Mouse (Mus musculus): Measurements from ENCODE around the gene Rbm38. TPM values are rescaled to one million over a fixed set of nuclear protein-coding genes. Genes with fewer than 3 reads are reported as not detected.

Gene Rbm38
- 13.7 and 24.2 TPM in 2 replicates for polyA plus RNA-seq (2015; fragmentation: Nextera tagmentation; extraction: Ambion mirVana)

DNA sequence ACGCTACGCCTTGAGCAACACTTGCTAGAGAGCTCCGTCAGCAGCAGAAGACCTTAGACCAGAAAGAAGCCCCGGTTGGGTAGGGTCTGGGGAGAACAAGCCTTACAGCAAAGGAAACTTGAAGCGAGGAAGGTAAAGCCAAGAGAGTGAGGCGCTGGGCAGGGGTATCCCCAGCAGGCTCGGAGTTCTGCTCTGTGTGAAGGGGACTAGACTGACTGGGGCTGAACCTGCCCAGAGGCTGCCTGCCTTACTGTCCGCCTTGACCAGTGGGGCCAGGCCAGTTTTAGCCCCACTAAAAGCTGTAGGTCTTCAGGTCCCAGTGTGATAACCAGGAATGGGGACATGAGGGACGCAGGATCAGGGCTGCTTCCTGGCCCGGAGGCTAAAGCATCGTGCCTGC, at the start of gene Rbm38:
TSS of gene Rbm38 (plus strand) at position 69 of the 400 bp plus-strand sequence.

DNA sequence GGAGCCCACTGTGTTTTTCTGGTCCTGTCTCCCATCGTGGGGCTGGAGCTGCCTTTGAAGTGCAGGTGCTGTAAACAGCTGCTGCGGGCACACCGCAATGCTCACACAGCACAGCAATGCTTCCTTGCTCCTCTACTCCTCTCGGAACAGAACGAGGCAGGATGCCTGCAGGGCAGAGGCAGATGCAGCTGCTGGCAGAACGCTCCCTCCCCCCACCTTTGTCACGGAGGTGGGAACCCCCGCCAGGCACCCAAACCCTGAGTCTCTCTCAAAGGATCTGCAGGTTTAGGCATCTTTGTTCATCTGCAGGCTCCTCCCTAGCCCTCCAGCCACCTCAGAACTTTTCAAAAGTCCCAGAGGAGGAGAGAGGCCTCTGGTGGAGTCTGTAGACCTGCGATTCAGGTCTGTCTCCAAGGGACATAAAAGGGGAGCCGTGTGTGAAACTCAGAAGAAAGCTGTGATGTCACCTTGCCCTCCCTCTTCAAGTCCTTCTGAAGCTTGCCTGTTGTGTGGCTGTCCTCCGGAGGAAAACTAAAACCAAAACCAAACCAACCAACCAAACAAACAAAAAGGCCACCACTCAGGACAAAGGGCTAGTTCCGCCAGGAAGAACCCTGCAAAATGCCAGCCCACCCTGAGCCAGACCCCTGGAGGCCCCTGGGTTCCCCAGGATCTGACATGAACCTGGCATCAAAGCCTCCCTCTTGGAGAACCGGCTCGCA, 42.7 kb upstream of the Rbm38 start, which contains the start of gene Spo11:
TSS of gene Spo11 (plus strand) at position 292 of the 722 bp plus-strand sequence.

GRCm38 (mm10) chr2:172999630-173000284, 20.5 kb upstream of the Rbm38 start, which contains the start of gene Rae1:
Gene Rae1 (plus strand): TSS chr2:173000117.

Other genes starting within 250 kb of the Rbm38 start
- 5.5 and 12.7 TPM in 2 replicates for gene Bmp7, start 80.2 kb upstream of the Rbm38 start, polyA plus RNA-seq (2015; fragmentation: Nextera tagmentation; extraction: Ambion mirVana)
- gene Spo11, start 42.8 kb upstream of the Rbm38 start, polyA plus RNA-seq (2015; fragmentation: Nextera tagmentation; extraction: Ambion mirVana) = 0.12 TPM in 1 of 2 replicates, not detected in the other
- gene Rae1, start 20.4 kb upstream of the Rbm38 start, polyA plus RNA-seq (2015; fragmentation: Nextera tagmentation; extraction: Ambion mirVana) = 56.2 and 84.8 TPM in 2 replicates
- gene Ctcfl, start 99.0 kb downstream of the Rbm38 start, polyA plus RNA-seq (2015; fragmentation: Nextera tagmentation; extraction: Ambion mirVana) = not detected in 2 replicates
- gene Pck1, start 132.6 kb downstream of the Rbm38 start, polyA plus RNA-seq (2015; fragmentation: Nextera tagmentation; extraction: Ambion mirVana) = 17.0 and 22.9 TPM in 2 replicates
- gene Zbp1, start 198.4 kb downstream of the Rbm38 start, polyA plus RNA-seq (2015; fragmentation: Nextera tagmentation; extraction: Ambion mirVana) = 10.0 and 12.3 TPM in 2 replicates

Measured in adrenal gland, postnatal 0 days (tissue).